Comparison of ENCODE assay signal across 26 mouse cellular contexts in genomic region chr8:73758771-73759170, GRCm38 (mm10).
DNase-seq lines count a peak whose midpoint lies in the region; ATAC-seq and TF ChIP-seq lines count a peak whose summit lies in the region.
"Had no signal": no experiment of that assay in that cellular context is flagged by ENCODE, and none has a peak within 500 bp of the region (broad histone marks: within the 10 kb centered on the region; RNA-seq: fewer than 3 reads in every experiment).

No protein-coding gene starts in this region.

- no peaks in the 10 kb centered on the region for H3K9me3 ChIP-seq in ES-E14 (ENCODE audit: control insufficient read depth, insufficient read depth, low read depth, low read length)
- no peaks in the 10 kb centered on the region for H3K9me3 ChIP-seq in forebrain, embryonic 13.5 days (replicated peaks)
- no peaks in the 10 kb centered on the region for H3K9me3 ChIP-seq in heart, embryonic 11.5 days (replicated peaks; ENCODE audit: control insufficient read depth, low read length)

- H3K27me3 ChIP-seq in forebrain, embryonic 13.5 days = no peaks in the 10 kb centered on the region
- H3K27me3 ChIP-seq in heart, embryonic 11.5 days (ENCODE audit: control insufficient read depth, insufficient read depth, low read length) = no peaks in the 10 kb centered on the region
- H3K27me3 ChIP-seq: CH12.LX, Patski had no signal

- 93% methylated on average over 1 of the region's 1 CpGs for WGBS in forebrain, embryonic 13.5 days
- WGBS in heart, embryonic 11.5 days (ENCODE audit: insufficient replicate concordance) = 86% methylated on average over 1 of the region's 1 CpGs

- H3K4me3 ChIP-seq in ES-E14 (ENCODE audit: insufficient read depth in 1 of 2, low read depth in 1 of 2, low read length in 2 of 2, poor library complexity in 1 of 2, severe bottlenecking in 1 of 2) = no peak overlapping the region
- H3K4me3 ChIP-seq in forebrain, embryonic 13.5 days = no peak overlapping the region
- H3K4me3 ChIP-seq in heart, embryonic 11.5 days (ENCODE audit: low read depth, low read length) = no peak overlapping the region

- in situ Hi-C loops in ES-E14 (cut with MboI; ENCODE audit: low sequenced_read_pairs in 2 of 2, unreplicated experiment in 2 of 2) = no loop called here

- no peak overlapping the region for H3K9ac ChIP-seq in ES-E14 (ENCODE audit: insufficient read depth, low read depth, low read length, poor library complexity, severe bottlenecking)
- H3K9ac ChIP-seq in forebrain, embryonic 13.5 days = no peak overlapping the region
- no peak overlapping the region for H3K9ac ChIP-seq in heart, embryonic 11.5 days (ENCODE audit: low read depth, low read length)

- H3K27ac ChIP-seq in ES-E14 (ENCODE audit: insufficient read depth, low read depth, low read length, poor library complexity, severe bottlenecking) = 0 out of 2 replicates have a peak overlapping the region, but pooled peaks have one; percentile 6
- no peak overlapping the region for H3K27ac ChIP-seq in forebrain, embryonic 13.5 days
- no peak overlapping the region for H3K27ac ChIP-seq in heart, embryonic 11.5 days (ENCODE audit: low read depth, low read length)

- no peak for ATAC-seq in forebrain, embryonic 13.5 days
- ATAC-seq in heart, embryonic 11.5 days (replicated peaks; ENCODE audit: insufficient number of reproducible peaks, low FRiP score, low TSS enrichment) = no peak
- ATAC-seq: activated CD4-positive, CD25-positive, alpha-beta regulatory T cell, adult 4 months; CD4-positive, CD25-positive, alpha-beta regulatory T cell, adult 4 months; Patski had no signal

- no peak overlapping the region for H3K4me2 ChIP-seq in forebrain, embryonic 13.5 days
- H3K4me2 ChIP-seq in heart, embryonic 11.5 days = no peak overlapping the region

- DNase-seq in ES-CJ7 (ENCODE audit: low read depth, low spot score) (peak; percentile 84), ES-E14 (ENCODE audit: low read depth, low spot score) (no peak), R1 (ENCODE audit: low read depth, low spot score) (peak; percentile 33), ZHBTc4 (ENCODE audit: low read depth, low spot score) (peak; percentile 56)
- DNase-seq in adrenal gland, postnatal 25 days = no peak
- DNase-seq in adrenal gland, postnatal 14 days = no peak
- DNase-seq: adrenal gland, adult 2 months; adrenal gland, adult 8-10 months; adrenal gland, postnatal 10 days; adrenal gland, postnatal 36 days; B cell, adult 2 months; cerebellum, adult 11 months; cerebellum, adult 11-12 months; cerebellum, adult 18-20 months; cerebellum, adult 2 months; cerebellum, adult 8-10 months; cerebellum, adult 9-10 months; cerebellum, adult 9-11 months; cerebellum, postnatal 10 days had no signal

- H3K36me3 ChIP-seq in ES-E14 (ENCODE audit: control insufficient read depth, insufficient read depth, low read length, poor library complexity, severe bottlenecking) = no peaks in the 10 kb centered on the region
- H3K36me3 ChIP-seq in forebrain, embryonic 13.5 days (ENCODE audit: poor library complexity, severe bottlenecking) = no peaks in the 10 kb centered on the region
- H3K36me3 ChIP-seq in heart, embryonic 11.5 days (ENCODE audit: control insufficient read depth, insufficient read depth, low read length) = no peaks in the 10 kb centered on the region
- H3K36me3 ChIP-seq: G1E had no signal

- no peaks in the 10 kb centered on the region for H3K4me1 ChIP-seq in ES-E14 (ENCODE audit: control insufficient read depth in 2 of 2, insufficient read depth in 2 of 2, low read length in 2 of 2, poor library complexity in 1 of 2)
- H3K4me1 ChIP-seq in forebrain, embryonic 13.5 days = no peaks in the 10 kb centered on the region
- no peaks in the 10 kb centered on the region for H3K4me1 ChIP-seq in heart, embryonic 11.5 days (ENCODE audit: control insufficient read depth, insufficient read depth, low read length)

TF ChIP-seq in ES-E14, 5 proteins besides CTCF, POLR2A, EP300 and RAD21:
- TF ChIP-seq CHD2 (IDR thresholded peaks at IDR 0.05; ENCODE audit: low read depth, low read length) (no peak), HCFC1 (IDR thresholded peaks at IDR 0.05; ENCODE audit: borderline replicate concordance, insufficient read depth, low read length) (no peak), MAFK (IDR thresholded peaks at IDR 0.05; ENCODE audit: insufficient read depth, low read depth, low read length) (no peak), ZC3H11A (IDR thresholded peaks at IDR 0.05; ENCODE audit: borderline replicate concordance, low read depth, low read length) (no peak), ZNF384 (IDR thresholded peaks at IDR 0.05; ENCODE audit: low read depth, low read length) (no peak)

Comparison
In these comparisons a context has a peak if more than half of its experiments do, and no peak if none do; other contexts are left out.
1. DNase-seq: peak in ES-CJ7 (single experiment), R1 (single experiment) and ZHBTc4 (single experiment); none in ES-E14 (single experiment), adrenal gland, postnatal 25 days (single experiment) and adrenal gland, postnatal 14 days (single experiment).